Mouse (Mus musculus) neural tube, embryonic 15.5 days (tissue): ENCODE measurements around the gene Rag2. TPM values are rescaled to one million over a fixed set of nuclear protein-coding genes. Genes with fewer than 3 reads are reported as not detected.

Experiments
- ATAC-seq: fragments of 200-750 bp; cut with Nextera tagmentation; 2 replicates; pipeline ENCODE4 v1.8.0; 2017; ENCODE audit warnings: mild to moderate bottlenecking, moderate TSS enrichment, moderate library complexity; ENCODE audit not compliant: low FRiP score
- H3K27ac ChIP-seq: fragments of 300-500 bp; sonication (generic); replicated peaks from 2 replicates; pipeline ENCODE4 v1.5.1; 2015; ENCODE audit warnings: mild to moderate bottlenecking, inconsistent platforms
- H3K27me3 ChIP-seq: fragments of 300-500 bp; sonication (generic); replicated peaks from 2 replicates; pipeline ENCODE4 v1.6.1; 2015; ENCODE audit warnings: inconsistent platforms
- H3K36me3 ChIP-seq: fragments of 300-500 bp; sonication (generic); 2 replicates; pipeline ENCODE4 v1.6.1; 2015; ENCODE audit warnings: inconsistent platforms
- H3K4me1 ChIP-seq: fragments of 300-500 bp; sonication (generic); 2 replicates; pipeline ENCODE4 v1.6.1; 2015; ENCODE audit warnings: inconsistent platforms
- H3K4me2 ChIP-seq: fragments of 300-500 bp; sonication (generic); 2 replicates; pipeline ENCODE4 v1.6.1; 2015; ENCODE audit warnings: inconsistent platforms, mild to moderate bottlenecking, moderate library complexity
- H3K4me3 ChIP-seq: fragments of 300-500 bp; sonication (generic); replicated peaks from 2 replicates; pipeline ENCODE4 v1.5.1; 2015; ENCODE audit warnings: mild to moderate bottlenecking, inconsistent platforms
- H3K9ac ChIP-seq: fragments of 300-500 bp; sonication (generic); replicated peaks from 2 replicates; pipeline ENCODE4 v1.6.1; 2015; ENCODE audit warnings: mild to moderate bottlenecking, inconsistent platforms
- H3K9me3 ChIP-seq: fragments of 300-500 bp; sonication (generic); replicated peaks from 2 replicates; pipeline ENCODE4 v1.6.1; 2016; ENCODE audit warnings: inconsistent platforms
- WGBS: fragments of 180-500 bp; shearing (Covaris S2); methylation state at CpG from one replicate; pipeline ENCODE4 v1.1.7; 2015; ENCODE audit warnings: mixed read lengths; 5-methylcytosine and 5-hydroxymethylcytosine counted together
- polyA plus RNA-seq: library from polyadenylated mRNA; unstranded; fragments of >200 nt; fragmentation: Nextera tagmentation; extraction: Ambion mirVana; gene quantifications from 2 replicates; pipeline ENCODE4 v1.2.1, GENCODE M21; 2015

Rag2 gene
- polyA plus RNA-seq, 1 experiment from 2014 or later, result not detected

DNA sequence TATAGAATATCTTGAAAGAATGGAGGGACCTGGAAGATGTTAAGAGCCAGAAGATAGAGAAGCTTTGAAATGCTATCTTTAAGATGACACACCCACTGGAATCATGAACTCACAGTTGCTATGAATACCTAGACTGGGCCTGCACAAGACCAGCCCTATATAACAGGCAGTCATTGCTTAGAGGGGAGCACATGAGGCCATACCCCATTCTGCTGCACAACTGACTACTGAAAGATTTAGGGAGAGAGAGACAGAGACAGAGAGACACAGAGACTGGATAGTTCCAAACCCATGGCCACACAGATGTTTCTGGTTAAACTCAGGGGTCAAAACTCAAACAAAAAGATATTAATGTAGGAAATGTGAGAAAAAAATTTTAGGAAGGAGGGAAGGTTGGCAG is 2.7 kb downstream of the Rag2 start:
- Histone ChIP-seq H3K4me2 (peak overlapping the region; percentile 72; the same call in 1 of the 2 replicates), H3K9ac (no peak overlapping the region)
- no peak for ATAC-seq

DNA sequence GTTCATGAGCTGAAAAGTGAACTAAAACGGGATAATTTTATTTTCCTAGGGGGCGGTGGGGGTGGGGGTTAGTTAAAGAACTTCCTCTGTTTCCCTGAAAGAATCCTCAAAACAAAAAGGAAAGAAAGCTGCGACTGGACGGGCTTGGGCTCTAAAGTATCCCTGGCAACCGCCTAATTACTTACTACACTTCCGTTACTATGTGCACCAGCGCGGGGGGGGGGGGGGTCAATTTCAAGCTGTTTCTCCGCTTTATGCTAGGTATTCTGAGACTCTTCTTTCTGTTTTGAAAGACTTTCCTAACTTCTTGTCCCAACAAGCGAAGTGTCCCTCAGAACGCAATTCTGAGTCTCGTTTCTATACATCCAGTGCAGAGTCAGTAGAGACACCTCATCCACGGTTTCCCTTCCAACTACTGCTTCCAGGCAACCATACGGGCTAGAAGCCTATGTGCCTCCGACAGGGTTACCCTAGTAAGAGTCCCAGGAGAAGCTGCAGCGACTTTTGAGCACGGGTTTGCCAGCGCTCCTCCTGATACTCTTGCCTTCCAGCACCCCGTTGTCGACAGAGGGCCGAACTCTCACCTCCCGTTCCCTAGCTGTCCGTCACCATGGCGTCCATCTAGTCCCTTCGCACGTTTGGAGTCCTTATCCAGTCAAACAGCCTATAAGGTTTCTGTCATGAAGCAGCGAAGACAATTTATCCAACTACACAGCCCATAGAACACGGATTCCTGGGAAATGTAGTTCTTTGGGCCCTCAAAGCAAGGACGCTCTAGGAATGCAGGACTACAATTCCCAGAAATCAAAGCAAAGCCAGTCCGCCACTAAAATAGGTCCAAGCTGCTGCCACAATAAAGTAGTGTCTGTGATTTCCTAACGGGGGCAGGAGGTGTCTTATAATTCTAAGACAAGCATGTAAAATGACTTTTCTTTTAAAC is 4.0 kb downstream of the Rag2 start:
- H3K4me3 ChIP-seq, result peak overlapping the region; percentile 83
- H3K4me1 ChIP-seq, result peaks cover 12% of the 10 kb centered on the region; the same call in 1 of the 2 replicates
- no peaks in the 10 kb centered on the region for H3K36me3 ChIP-seq
- no peaks in the 10 kb centered on the region for H3K9me3 ChIP-seq
- H3K9ac ChIP-seq, result peak overlapping the region; percentile 76
- H3K27me3 ChIP-seq, result no peaks in the 10 kb centered on the region
- WGBS, result 1% methylated on average over 31 of the region's 31 CpGs
- H3K4me2 ChIP-seq, result peak overlapping the region; percentile 72
- peak; percentile 98 for ATAC-seq
- peak overlapping the region; percentile 97 for H3K27ac ChIP-seq

More for the DNA sequence above, 2.7 kb downstream of the Rag2 start:
- peaks cover 12% of the 10 kb centered on the region; the same call in 1 of the 2 replicates for H3K4me1 ChIP-seq
- H3K36me3 ChIP-seq, result no peaks in the 10 kb centered on the region
- H3K27ac ChIP-seq, result no peak overlapping the region
- H3K4me3 ChIP-seq, result no peak overlapping the region
- H3K9me3 ChIP-seq, result no peaks in the 10 kb centered on the region
- no peaks in the 10 kb centered on the region for H3K27me3 ChIP-seq

- Histone ChIP-seq H3K4me3 (no peak overlapping the region), H3K9me3 (no peaks in the 10 kb centered on the region), H3K4me2 (no peak overlapping the region), H3K27me3 (no peaks in the 10 kb centered on the region), H3K4me1 (peaks cover 8% of the 10 kb centered on the region), H3K27ac (peak overlapping the region; percentile 39; the same call in 1 of the 2 replicates), H3K9ac (no peak overlapping the region), H3K36me3 (no peaks in the 10 kb centered on the region)
- ATAC-seq, result peak; percentile 68
- 28% methylated on average over 7 of the region's 7 CpGs for WGBS
Observed at GRCm38 (mm10) chr2:101638979-101639839, 14.7 kb downstream of the Rag2 start.

- no peak overlapping the region for H3K27ac ChIP-seq
- H3K4me3 ChIP-seq, result no peak overlapping the region
- 54% methylated on average over 3 of the region's 3 CpGs for WGBS
- H3K4me1 ChIP-seq, result peaks cover 8% of the 10 kb centered on the region
- no peaks in the 10 kb centered on the region for H3K36me3 ChIP-seq
- no peak overlapping the region for H3K9ac ChIP-seq
- no peak overlapping the region for H3K4me2 ChIP-seq
- peak; percentile 45; the same call in 1 of the 2 replicates for ATAC-seq
- no peaks in the 10 kb centered on the region for H3K9me3 ChIP-seq
- no peaks in the 10 kb centered on the region for H3K27me3 ChIP-seq
Observed at GRCm38 (mm10) chr2:101639840-101640350, 15.4 kb downstream of the Rag2 start.

DNA sequence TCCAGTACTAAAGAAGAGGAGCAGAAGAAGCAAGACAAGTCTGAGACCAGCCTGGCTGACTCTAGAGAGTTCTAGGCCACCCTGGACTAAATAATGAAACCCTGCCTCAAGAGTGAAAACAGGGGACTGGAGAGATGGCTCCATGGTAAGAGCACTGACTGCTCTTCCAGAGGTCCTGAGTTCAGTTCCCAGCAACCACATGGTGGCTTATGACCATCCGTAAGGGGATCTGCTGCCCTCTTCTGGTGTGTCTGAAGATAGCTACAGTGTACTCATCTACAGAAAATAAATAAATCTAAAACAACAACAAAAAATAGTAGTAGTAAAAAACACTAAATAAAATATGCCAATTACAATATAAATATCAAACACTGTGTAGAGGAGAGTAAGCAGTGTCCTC is 21.3 kb downstream of the Rag2 start:
- no peaks in the 10 kb centered on the region for H3K36me3 ChIP-seq

DNA sequence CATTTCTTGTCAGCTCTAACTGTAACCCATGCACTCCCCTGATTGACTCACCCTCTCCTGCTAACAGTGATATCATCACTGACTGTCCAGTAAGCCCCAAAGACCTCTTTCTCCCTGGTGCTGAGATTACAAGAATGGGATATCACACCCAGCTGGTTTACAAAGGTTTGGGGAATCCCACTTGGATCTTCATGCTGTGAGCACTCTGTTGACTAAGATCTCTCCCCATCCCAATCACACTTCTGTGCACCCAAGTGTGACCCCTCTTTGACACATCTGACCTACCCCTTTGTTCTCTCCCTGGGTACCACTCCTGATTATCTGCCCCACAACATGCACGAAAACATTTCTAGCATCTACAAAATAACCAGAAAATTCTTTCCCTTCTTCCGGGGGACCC is 23.8 kb downstream of the Rag2 start:
- Histone ChIP-seq H3K4me2 (no peak overlapping the region), H3K9me3 (no peaks in the 10 kb centered on the region), H3K9ac (no peak overlapping the region), H3K4me1 (peaks cover 12% of the 10 kb centered on the region), H3K27me3 (no peaks in the 10 kb centered on the region), H3K4me3 (no peak overlapping the region), H3K27ac (no peak overlapping the region), H3K36me3 (no peaks in the 10 kb centered on the region)
- 76% methylated on average over 2 of the region's 2 CpGs for WGBS
- ATAC-seq, result no peak

More for the DNA sequence above, 21.3 kb downstream of the Rag2 start:
- ATAC-seq, result no peak
- no peaks in the 10 kb centered on the region for H3K27me3 ChIP-seq
- H3K9me3 ChIP-seq, result no peaks in the 10 kb centered on the region
- WGBS, result 89% methylated on average over 1 of the region's 1 CpGs
- no peak overlapping the region for H3K4me3 ChIP-seq
- H3K4me2 ChIP-seq, result no peak overlapping the region
- H3K9ac ChIP-seq, result no peak overlapping the region
- 0 out of 2 replicates have a peak, but pooled peaks cover 3% of the 10 kb centered on the region for H3K4me1 ChIP-seq
- H3K27ac ChIP-seq, result no peak overlapping the region

DNA sequence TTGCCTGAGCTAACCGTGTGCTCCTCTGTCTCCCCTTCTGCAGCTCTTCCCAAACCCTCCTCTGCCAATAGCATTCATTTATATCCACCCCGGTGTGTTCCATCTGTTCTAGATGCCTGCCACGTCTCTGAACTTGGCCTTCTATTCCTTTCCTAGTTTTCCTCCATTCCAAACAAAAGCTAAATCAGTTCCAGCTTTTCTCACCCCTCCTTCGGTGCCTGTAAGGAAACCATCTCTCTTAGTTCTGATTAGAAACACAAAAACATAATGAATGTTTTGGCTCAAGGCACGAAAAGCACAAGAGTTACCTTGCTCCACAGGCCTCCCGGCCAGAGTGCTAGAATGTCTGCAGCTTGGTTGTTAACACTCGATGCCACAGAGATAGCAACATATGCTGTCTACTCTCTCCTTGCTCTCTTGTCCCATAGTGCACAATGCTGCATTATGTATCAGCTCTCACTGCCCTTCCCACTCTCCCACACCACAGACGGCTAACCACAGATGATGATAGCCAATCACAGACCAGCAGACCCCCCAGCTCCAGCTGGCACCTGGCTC is 24.7 kb downstream of the Rag2 start, which contains the start of the genes Rag1 and B230118H07Rik:
Gene Rag1, minus strand, starts transcription at position 388 of the 558 bp plus-strand sequence.
Gene B230118H07Rik, minus strand, starts transcription at position 419 of the 558 bp plus-strand sequence.
- H3K36me3 ChIP-seq, result no peaks in the 10 kb centered on the region
- 35% methylated on average over 8 of the region's 8 CpGs for WGBS
- no peak for ATAC-seq
- H3K9me3 ChIP-seq, result no peaks in the 10 kb centered on the region
- 0 out of 2 replicates have a peak within 1 kb of the TSS, but pooled peaks have one; percentile 14 for H3K9ac ChIP-seq
- no peaks in the 10 kb centered on the region for H3K27me3 ChIP-seq
- H3K4me1 ChIP-seq, result peaks cover 12% of the 10 kb centered on the region
- H3K4me3 ChIP-seq, result no peak within 1 kb of the TSS
- H3K4me2 ChIP-seq, result no peak within 1 kb of the TSS
- no peak within 1 kb of the TSS for H3K27ac ChIP-seq

DNA sequence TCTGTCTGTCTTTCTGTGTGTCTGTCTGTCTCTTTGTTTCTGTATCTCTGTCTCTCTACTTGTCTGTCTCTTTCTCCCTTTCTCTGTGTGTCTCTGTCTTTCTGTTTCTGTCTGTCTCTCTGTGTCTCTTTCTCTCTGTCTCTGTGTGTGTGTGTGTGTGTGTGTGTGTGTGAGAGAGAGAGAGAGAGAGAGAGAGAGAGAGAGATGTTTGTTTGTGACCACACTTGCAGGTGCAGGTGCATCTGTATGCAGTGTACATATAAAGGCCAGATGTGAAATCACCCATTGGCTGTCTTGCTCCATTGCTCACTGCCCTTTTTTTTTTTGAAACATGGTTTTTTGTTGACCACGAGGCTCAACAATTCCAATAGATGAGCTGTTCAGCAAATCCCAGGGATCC is 25.9 kb downstream of the Rag2 start:
- no peak for ATAC-seq
- WGBS, result 57% methylated on average over 1 of the region's 1 CpGs
- Histone ChIP-seq H3K9ac (no peak overlapping the region), H3K4me2 (no peak overlapping the region), H3K4me1 (peaks cover 12% of the 10 kb centered on the region), H3K36me3 (no peaks in the 10 kb centered on the region), H3K27ac (no peak overlapping the region), H3K4me3 (no peak overlapping the region), H3K9me3 (no peaks in the 10 kb centered on the region), H3K27me3 (no peaks in the 10 kb centered on the region)

DNA sequence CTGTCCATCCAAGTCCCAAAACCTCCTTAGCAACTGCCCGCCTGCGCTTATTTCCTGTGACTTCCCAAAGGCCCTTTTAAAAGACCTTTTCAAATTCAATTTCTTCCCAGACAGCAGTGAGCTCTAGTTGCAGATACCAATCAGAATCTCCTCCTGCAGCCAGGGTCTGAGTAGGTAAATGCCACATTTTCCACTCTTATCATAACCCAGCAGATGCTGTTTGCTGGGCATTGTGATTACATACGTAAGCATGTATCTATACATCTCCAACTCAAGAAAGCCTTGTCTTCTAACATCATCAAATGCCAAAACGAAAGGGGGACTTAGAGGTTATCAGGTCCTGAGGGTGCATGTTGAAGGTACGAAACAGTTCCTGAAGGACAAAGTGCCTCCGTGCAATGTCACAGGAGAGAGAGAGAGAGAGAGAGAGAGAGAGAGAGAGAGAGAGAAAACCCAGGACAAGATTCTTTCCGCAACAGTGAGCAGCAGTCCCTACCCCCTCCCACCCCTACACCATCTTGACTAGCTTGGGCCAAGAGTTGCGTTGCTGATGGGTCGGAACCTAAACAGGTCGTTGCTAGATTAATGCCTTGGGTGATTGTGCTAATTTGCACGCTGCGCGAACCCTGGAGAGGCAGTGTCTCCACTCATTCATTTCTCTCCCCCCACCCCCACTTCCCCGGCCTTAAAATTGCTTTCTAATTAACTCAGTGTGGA is 27.8 kb downstream of the Rag2 start:
- H3K4me2 ChIP-seq, result peak overlapping the region; percentile 83
- peak overlapping the region; percentile 46 for H3K9ac ChIP-seq
- H3K4me3 ChIP-seq, result peak overlapping the region; percentile 39
- 26% methylated on average over 14 of the region's 14 CpGs for WGBS
- no peaks in the 10 kb centered on the region for H3K36me3 ChIP-seq
- H3K4me1 ChIP-seq, result peaks cover 12% of the 10 kb centered on the region
- no peaks in the 10 kb centered on the region for H3K9me3 ChIP-seq
- H3K27me3 ChIP-seq, result no peaks in the 10 kb centered on the region
- peak; percentile 72 for ATAC-seq
- 0 out of 2 replicates have a peak overlapping the region, but pooled peaks have one; percentile 3 for H3K27ac ChIP-seq

DNA sequence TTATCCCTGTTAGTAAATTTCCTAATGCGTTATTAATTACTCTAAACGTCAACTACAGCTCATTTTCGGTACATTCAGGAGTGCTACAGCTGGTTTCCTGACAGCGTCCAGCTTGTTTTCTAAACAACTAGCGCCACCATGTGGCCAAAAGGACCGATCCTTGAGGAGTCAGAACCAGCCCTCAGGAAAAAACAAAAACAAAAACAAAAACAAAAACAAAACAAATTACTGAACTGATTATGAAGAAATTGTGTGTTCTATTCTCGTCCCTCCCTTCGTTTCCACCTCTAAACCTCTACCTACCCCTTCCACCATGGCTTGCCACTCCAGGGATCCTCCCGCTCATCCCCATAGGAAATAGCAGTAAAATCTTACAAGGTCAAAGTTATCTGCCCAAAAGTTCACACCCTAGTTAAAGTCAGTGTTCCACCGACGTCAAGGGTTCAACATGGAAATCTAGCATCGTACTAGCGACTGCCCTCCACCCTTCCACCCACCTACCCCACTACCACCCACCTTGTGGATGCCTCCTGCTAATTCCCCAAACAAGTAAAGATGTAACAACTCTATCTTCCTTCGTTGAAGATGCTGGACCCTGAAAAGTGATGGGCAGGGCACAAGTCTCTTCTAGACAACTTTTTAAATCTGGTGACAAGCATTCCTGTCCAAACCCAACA is 28.5 kb downstream of the Rag2 start:
- Histone ChIP-seq H3K36me3 (no peaks in the 10 kb centered on the region), H3K27me3 (no peaks in the 10 kb centered on the region), H3K9ac (peak overlapping the region; percentile 46), H3K4me2 (peak overlapping the region; percentile 83), H3K27ac (no peak overlapping the region), H3K9me3 (no peaks in the 10 kb centered on the region), H3K4me1 (peaks cover 12% of the 10 kb centered on the region), H3K4me3 (peak overlapping the region; percentile 39)
- peak; percentile 85 for ATAC-seq
- 17% methylated on average over 14 of the region's 14 CpGs for WGBS
